Mouse (Mus musculus) thymus, postnatal 14 days (tissue): ENCODE measurements around the gene Dlgap3.

Source experiments
- DNase-seq: peaks from one replicate; pipeline ENCODE4 v3.0.0; 2021

Dlgap3 gene

GRCm38 (mm10) chr4:127168914-127169345 lies at the start of gene Dlgap3:
Gene Dlgap3 (plus strand): TSS chr4:127169204.
- DNase-seq, result peak; percentile 27

GRCm38 (mm10) chr4:127123391-127123790 lies 45.6 kb upstream of the Dlgap3 start, which contains the start of gene Tmem35b:
Gene Tmem35b (plus strand): TSS chr4:127123691.
- no peak for DNase-seq

GRCm38 (mm10) chr4:127124331-127124730 lies 44.7 kb upstream of the Dlgap3 start:
- DNase-seq, result no peak

GRCm38 (mm10) chr4:127125834-127126463 lies 43.1 kb upstream of the Dlgap3 start:
- peak; percentile 92 for DNase-seq

GRCm38 (mm10) chr4:127134687-127135086 lies 34.3 kb upstream of the Dlgap3 start:
- DNase-seq, result no peak

GRCm38 (mm10) chr4:127137591-127137990 lies 31.4 kb upstream of the Dlgap3 start:
- no peak for DNase-seq

GRCm38 (mm10) chr4:127138486-127138885 lies 30.5 kb upstream of the Dlgap3 start:
- DNase-seq, result no peak

- DNase-seq, result no peak
Measured at GRCm38 (mm10) chr4:127150031-127150430, 19.0 kb upstream of the Dlgap3 start.

- DNase-seq, result no peak
Measured at GRCm38 (mm10) chr4:127153345-127153744, 15.7 kb upstream of the Dlgap3 start.

GRCm38 (mm10) chr4:127155757-127156156 lies 13.2 kb upstream of the Dlgap3 start:
- no peak for DNase-seq

GRCm38 (mm10) chr4:127157746-127158145 lies 11.3 kb upstream of the Dlgap3 start:
- no peak for DNase-seq

GRCm38 (mm10) chr4:127163926-127164325 lies 5.1 kb upstream of the Dlgap3 start:
- DNase-seq, result no peak

- DNase-seq, result no peak
Measured at GRCm38 (mm10) chr4:127167096-127167495, 1.9 kb upstream of the Dlgap3 start.

- DNase-seq, result no peak
Measured at GRCm38 (mm10) chr4:127167731-127168130, 1.3 kb upstream of the Dlgap3 start.

GRCm38 (mm10) chr4:127168211-127168913 lies 642 bp upstream of the Dlgap3 start:
- peak; percentile 13 for DNase-seq

- peak; percentile 6 for DNase-seq
Measured at GRCm38 (mm10) chr4:127169346-127170221, 580 bp downstream of the Dlgap3 start.

GRCm38 (mm10) chr4:127170866-127171265 lies 1.9 kb downstream of the Dlgap3 start:
- DNase-seq, result no peak

GRCm38 (mm10) chr4:127171341-127171905 lies 2.4 kb downstream of the Dlgap3 start:
- no peak for DNase-seq

- DNase-seq, result no peak
Measured at GRCm38 (mm10) chr4:127172119-127172518, 3.1 kb downstream of the Dlgap3 start.

- no peak for DNase-seq
Measured at GRCm38 (mm10) chr4:127172614-127173013, 3.6 kb downstream of the Dlgap3 start.

- peak; percentile 56 for DNase-seq
Measured at GRCm38 (mm10) chr4:127173461-127173860, 4.5 kb downstream of the Dlgap3 start.

- DNase-seq, result no peak
Measured at GRCm38 (mm10) chr4:127174075-127174899, 5.3 kb downstream of the Dlgap3 start.
